Mouse (Mus musculus) liver, embryonic 14.5 days (tissue): ENCODE results near the gene Cyp46a1. TPM values are rescaled to one million over a fixed set of nuclear protein-coding genes. Genes with fewer than 3 reads are reported as not detected.

ENCODE experiments used
- ATAC-seq: fragments of 200-750 bp; cut with Nextera tagmentation; 2 replicates; pipeline ENCODE4 v1.8.0; 2017; ENCODE audit warnings: moderate number of reproducible peaks, mild to moderate bottlenecking, moderate library complexity; ENCODE audit not compliant: insufficient read depth
- DNase-seq, 3 experiments: peaks; one replicate each; pipeline ENCODE4 v3.0.0-alpha.2; 2012 to 2013; ENCODE audit warnings: low read depth in 3 of 3, low spot score in 3 of 3
- H3K27ac ChIP-seq: fragments of 300-500 bp; sonication (generic); 2 replicates; pipeline ENCODE4 v1.5.1; 2014; ENCODE audit warnings: moderate library complexity, mild to moderate bottlenecking, control low read depth, inconsistent platforms
- H3K27me3 ChIP-seq: fragments of 300-500 bp; sonication (generic); 2 replicates; pipeline ENCODE4 v1.6.1; 2014; ENCODE audit warnings: mild to moderate bottlenecking, low read length, moderate library complexity; ENCODE audit not compliant: control insufficient read depth, insufficient read depth
- H3K36me3 ChIP-seq: fragments of 300-500 bp; sonication (generic); replicated peaks from 2 replicates; pipeline ENCODE4 v1.6.1; 2014; ENCODE audit warnings: low read depth; ENCODE audit not compliant: control insufficient read depth, insufficient read depth
- H3K4me1 ChIP-seq, 2 experiments: fragments of 200-500 bp in 1 of 2; fragments of 300-500 bp in 1 of 2; sonication (generic) in 1 of 2; replicated peaks; 2 replicates each; pipeline ENCODE4 v1.6.1; 2012 to 2014; ENCODE audit warnings: antibody characterized with exemption in 1 of 2, inconsistent platforms in 1 of 2, low read length in 1 of 2; ENCODE audit not compliant: control insufficient read depth in 2 of 2, insufficient read depth in 2 of 2
- H3K4me2 ChIP-seq: fragments of 300-500 bp; sonication (generic); 2 replicates; pipeline ENCODE4 v1.6.1; 2014; ENCODE audit warnings: low read depth, mild to moderate bottlenecking, control low read depth, moderate library complexity
- H3K4me3 ChIP-seq, 2 experiments: fragments of 200-500 bp in 1 of 2; fragments of 300-500 bp in 1 of 2; sonication (generic) in 1 of 2; 2 replicates each; pipeline ENCODE4 v1.5.1; 2012 to 2014; ENCODE audit warnings: low read depth in 2 of 2, low read length in 2 of 2, mild to moderate bottlenecking in 2 of 2, control low read depth in 1 of 2, inconsistent platforms in 1 of 2, moderate library complexity in 1 of 2; ENCODE audit not compliant: insufficient read depth in 1 of 2
- H3K9ac ChIP-seq: fragments of 300-500 bp; sonication (generic); replicated peaks from 2 replicates; pipeline ENCODE4 v1.6.1; 2014; ENCODE audit warnings: mild to moderate bottlenecking, control low read depth, moderate library complexity
- H3K9me3 ChIP-seq: fragments of 300-500 bp; sonication (generic); 2 replicates; pipeline ENCODE4 v1.6.1; 2016; ENCODE audit warnings: low read length, mixed read lengths; ENCODE audit not compliant: control insufficient read depth
- CTCF ChIP-seq: IDR thresholded peaks from 2 replicates; pipeline ENCODE4 v1.5.1; 2016; ENCODE audit warnings: antibody characterized with exemption, low read depth, control low read depth
- EP300 ChIP-seq: IDR thresholded peaks from 2 replicates; pipeline ENCODE4 v1.6.1; 2016; ENCODE audit warnings: antibody characterized with exemption, low read depth
- WGBS: fragments of 180-500 bp; shearing (Covaris S2); extraction: QIAGEN DNeasy Blood & Tissue Kit; methylation state at CpG from one replicate; pipeline ENCODE4 v1.1.7; 2014; ENCODE audit not compliant: insufficient replicate concordance; 5-methylcytosine and 5-hydroxymethylcytosine counted together
- polyA plus RNA-seq, 2 experiments: library from polyadenylated mRNA; depleted of rRNA in 1 of 2; stranded (reverse) in 1 of 2; unstranded in 1 of 2; fragments of >200 nt; fragmentation: Nextera tagmentation in 1 of 2; extraction: Ambion mirVana in 1 of 2; gene quantifications; 2 replicates each; pipeline versions ENCODE4 v1.2.1 to v1.2.3; 2012 to 2014

Cyp46a1 gene
- polyA plus RNA-seq, 2 experiments, result 0.11 to 0.52 TPM

GRCm38 (mm10) chr12:108396081-108396947 lies 62.1 kb downstream of the Cyp46a1 start:
- DNase-seq (no peak), ATAC-seq (no peak)
- no peak overlapping the region for H3K27ac ChIP-seq
- no peaks in the 10 kb centered on the region for H3K36me3 ChIP-seq
- no peaks in the 10 kb centered on the region for H3K4me1 ChIP-seq
- H3K4me3 ChIP-seq, result no peak overlapping the region
- no peaks in the 10 kb centered on the region for H3K27me3 ChIP-seq
- H3K9me3 ChIP-seq, result no peaks in the 10 kb centered on the region
- no peak overlapping the region for H3K9ac ChIP-seq
- no peak overlapping the region for H3K4me2 ChIP-seq
- no peak for TF ChIP-seq EP300
- no peak for TF ChIP-seq CTCF
- 55% methylated on average over 11 of the region's 11 CpGs for WGBS

- Histone ChIP-seq H3K4me1 (no peaks in the 10 kb centered on the region), H3K4me3 (no peak overlapping the region), H3K27me3 (no peaks in the 10 kb centered on the region), H3K36me3 (no peaks in the 10 kb centered on the region), H3K4me2 (no peak overlapping the region), H3K27ac (no peak overlapping the region), H3K9ac (no peak overlapping the region), H3K9me3 (no peaks in the 10 kb centered on the region)
- no peak for DNase-seq
- no peak for ATAC-seq
- TF ChIP-seq CTCF (no peak), EP300 (no peak)
- WGBS, result 68% methylated on average over 7 of the region's 7 CpGs
Measured at GRCm38 (mm10) chr12:108398681-108399080, 64.5 kb downstream of the Cyp46a1 start.

- WGBS, result 69% methylated on average over 8 of the region's 8 CpGs
- TF ChIP-seq EP300 (no peak), CTCF (no peak)
- no peak for ATAC-seq
- Histone ChIP-seq H3K4me3 (no peak overlapping the region), H3K9me3 (no peaks in the 10 kb centered on the region), H3K4me1 (no peaks in the 10 kb centered on the region), H3K27me3 (no peaks in the 10 kb centered on the region), H3K9ac (no peak overlapping the region), H3K4me2 (no peak overlapping the region), H3K27ac (no peak overlapping the region), H3K36me3 (no peaks in the 10 kb centered on the region)
- DNase-seq, result no peak
Measured at GRCm38 (mm10) chr12:108399191-108399590, 65.0 kb downstream of the Cyp46a1 start.

- H3K9ac ChIP-seq, result no peak overlapping the region
- TF ChIP-seq EP300, result no peak
- TF ChIP-seq CTCF, result no peak
- no peak for ATAC-seq
- H3K4me1 ChIP-seq, result no peaks in the 10 kb centered on the region
- no peak overlapping the region for H3K4me3 ChIP-seq
- no peak overlapping the region for H3K27ac ChIP-seq
- H3K9me3 ChIP-seq, result no peaks in the 10 kb centered on the region
- WGBS, result 44% methylated on average over 8 of the region's 8 CpGs
- no peaks in the 10 kb centered on the region for H3K36me3 ChIP-seq
- H3K27me3 ChIP-seq, result no peaks in the 10 kb centered on the region
- no peak for DNase-seq
- H3K4me2 ChIP-seq, result no peak overlapping the region
Measured at GRCm38 (mm10) chr12:108400951-108401350, 66.8 kb downstream of the Cyp46a1 start.

GRCm38 (mm10) chr12:108403957-108404356 lies 69.8 kb downstream of the Cyp46a1 start:
- no peak for ATAC-seq
- TF ChIP-seq CTCF, result no peak
- no peak for TF ChIP-seq EP300
- no peaks in the 10 kb centered on the region for H3K9me3 ChIP-seq
- H3K4me1 ChIP-seq, result no peaks in the 10 kb centered on the region
- 58% methylated on average over 6 of the region's 6 CpGs for WGBS
- H3K9ac ChIP-seq, result no peak overlapping the region
- no peak overlapping the region for H3K4me2 ChIP-seq
- H3K4me3 ChIP-seq, result no peak overlapping the region
- no peak for DNase-seq
- no peak overlapping the region for H3K27ac ChIP-seq
- no peaks in the 10 kb centered on the region for H3K27me3 ChIP-seq
- H3K36me3 ChIP-seq, result no peaks in the 10 kb centered on the region
